Mouse (Mus musculus) forebrain, embryonic 15.5 days (tissue): ENCODE measurements around the gene Emsy. TPM values are rescaled to one million over a fixed set of nuclear protein-coding genes. Genes with fewer than 3 reads are reported as not detected.

Source experiments
- ATAC-seq: fragments of 200-750 bp; cut with Nextera tagmentation; replicated peaks from 2 replicates; pipeline ENCODE4 v1.8.0; 2017; ENCODE audit warnings: mild to moderate bottlenecking, moderate TSS enrichment, moderate library complexity
- H3K27ac ChIP-seq: fragments of 300-500 bp; sonication (generic); replicated peaks from 2 replicates; pipeline ENCODE4 v1.5.1; 2015; ENCODE audit warnings: mild to moderate bottlenecking, inconsistent platforms
- H3K27me3 ChIP-seq: fragments of 300-500 bp; sonication (generic); 2 replicates; pipeline ENCODE4 v1.6.1; 2015; ENCODE audit warnings: inconsistent platforms
- H3K36me3 ChIP-seq: fragments of 300-500 bp; sonication (generic); 2 replicates; pipeline ENCODE4 v1.6.1; 2015; ENCODE audit warnings: mild to moderate bottlenecking, inconsistent platforms
- H3K4me1 ChIP-seq: fragments of 300-500 bp; sonication (generic); 2 replicates; pipeline ENCODE4 v1.6.1; 2015; ENCODE audit warnings: inconsistent platforms
- H3K4me2 ChIP-seq: fragments of 300-500 bp; sonication (generic); replicated peaks from 2 replicates; pipeline ENCODE4 v1.6.1; 2015; ENCODE audit warnings: mild to moderate bottlenecking, inconsistent platforms
- H3K4me3 ChIP-seq: fragments of 300-500 bp; sonication (generic); 2 replicates; pipeline ENCODE4 v1.5.1; 2015; ENCODE audit warnings: mild to moderate bottlenecking, inconsistent platforms
- H3K9ac ChIP-seq: fragments of 300-500 bp; sonication (generic); replicated peaks from 2 replicates; pipeline ENCODE4 v1.6.1; 2015; ENCODE audit warnings: mild to moderate bottlenecking, inconsistent platforms
- H3K9me3 ChIP-seq: fragments of 300-500 bp; sonication (generic); 2 replicates; pipeline ENCODE4 v1.6.1; 2016; ENCODE audit warnings: inconsistent platforms
- WGBS: fragments of 180-500 bp; shearing (Covaris S2); methylation state at CpG from one replicate; pipeline ENCODE4 v1.1.7; 2015; ENCODE audit warnings: mixed read lengths; 5-methylcytosine and 5-hydroxymethylcytosine counted together
- polyA plus RNA-seq: library from polyadenylated mRNA; unstranded; fragments of >200 nt; fragmentation: Nextera tagmentation; extraction: Ambion mirVana; gene quantifications from 2 replicates; pipeline ENCODE4 v1.2.1, GENCODE M21; 2015

Gene Emsy
- polyA plus RNA-seq, 1 experiment from 2014 or later, result 35.3 TPM

DNA sequence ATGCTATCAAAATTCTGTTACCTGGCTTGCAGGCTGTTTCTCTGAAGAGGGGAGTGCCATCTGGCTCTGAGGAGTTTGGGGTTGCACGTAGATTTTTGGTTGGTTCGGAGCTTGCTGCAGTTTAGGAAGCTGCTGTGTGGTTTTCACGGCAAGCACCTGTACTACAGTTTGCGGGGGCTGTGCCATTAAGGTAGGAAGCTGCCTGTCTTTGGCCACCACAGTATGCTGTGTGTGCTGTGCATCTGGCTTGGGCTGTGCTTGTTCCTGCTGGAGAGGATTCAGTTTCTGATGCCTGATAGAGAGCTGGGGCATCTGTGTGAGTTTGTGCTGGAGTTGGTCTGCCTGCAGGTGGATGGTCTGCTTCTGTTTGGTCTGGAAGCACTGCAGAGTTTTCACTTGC, 61.9 kb downstream of the Emsy start:
- Histone ChIP-seq H3K9me3 (no peaks in the 10 kb centered on the region), H3K27me3 (no peaks in the 10 kb centered on the region), H3K4me2 (no peak overlapping the region), H3K36me3 (peaks cover 57% of the 10 kb centered on the region), H3K4me3 (no peak overlapping the region), H3K27ac (no peak overlapping the region), H3K4me1 (no peaks in the 10 kb centered on the region), H3K9ac (no peak overlapping the region)
- ATAC-seq, result no peak
- WGBS, result 96% methylated on average over 4 of the region's 4 CpGs

DNA sequence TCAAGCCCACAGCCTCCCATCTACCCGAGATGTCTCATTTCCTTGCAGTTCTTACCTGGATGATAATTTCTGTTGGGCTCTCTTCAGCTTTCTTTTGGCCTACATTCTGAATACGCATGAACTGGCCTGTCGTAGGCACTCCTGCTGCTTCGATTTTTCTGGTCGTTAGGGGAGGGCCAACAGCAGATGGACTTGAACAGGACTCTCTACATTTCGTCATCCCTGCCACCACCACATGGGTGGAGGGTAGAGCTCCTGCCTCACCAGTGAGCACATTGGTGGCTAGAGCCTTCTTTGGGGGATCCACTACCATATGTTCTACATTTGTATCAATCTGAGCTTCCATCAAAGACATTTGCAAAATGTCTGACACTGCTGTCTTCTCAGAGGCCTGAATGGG, 63.3 kb downstream of the Emsy start:
- no peak overlapping the region for H3K27ac ChIP-seq
- peaks cover 54% of the 10 kb centered on the region for H3K36me3 ChIP-seq
- WGBS, result 83% methylated on average over 6 of the region's 6 CpGs
- no peak overlapping the region for H3K4me3 ChIP-seq
- H3K9me3 ChIP-seq, result no peaks in the 10 kb centered on the region
- no peaks in the 10 kb centered on the region for H3K27me3 ChIP-seq
- H3K4me2 ChIP-seq, result no peak overlapping the region
- no peak overlapping the region for H3K9ac ChIP-seq
- no peak for ATAC-seq
- no peaks in the 10 kb centered on the region for H3K4me1 ChIP-seq

DNA sequence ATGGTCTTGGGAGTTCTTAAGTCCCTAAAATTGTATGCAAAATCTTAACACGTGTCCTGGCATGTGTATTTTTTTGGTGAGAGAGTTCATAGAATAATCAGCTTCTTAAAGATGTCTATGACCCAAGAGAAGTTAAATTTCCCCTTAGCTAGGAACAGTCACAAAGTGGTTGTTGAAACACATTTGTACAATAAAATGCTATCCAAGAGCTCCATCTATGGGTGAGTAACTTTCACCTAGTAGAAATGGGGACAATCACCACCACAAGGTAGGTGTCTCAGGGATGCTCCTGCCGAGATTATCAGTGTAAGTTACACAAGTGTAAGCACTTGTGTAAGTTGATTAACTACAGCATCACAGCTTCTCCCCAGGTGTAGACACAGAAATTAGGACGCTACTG, 67.6 kb downstream of the Emsy start:
- WGBS, result 79% methylated on average over 3 of the region's 3 CpGs
- Histone ChIP-seq H3K9ac (no peak overlapping the region), H3K4me3 (no peak overlapping the region), H3K4me1 (no peaks in the 10 kb centered on the region), H3K36me3 (peaks cover 35% of the 10 kb centered on the region), H3K27ac (no peak overlapping the region), H3K9me3 (no peaks in the 10 kb centered on the region), H3K27me3 (no peaks in the 10 kb centered on the region), H3K4me2 (no peak overlapping the region)
- ATAC-seq, result no peak

DNA sequence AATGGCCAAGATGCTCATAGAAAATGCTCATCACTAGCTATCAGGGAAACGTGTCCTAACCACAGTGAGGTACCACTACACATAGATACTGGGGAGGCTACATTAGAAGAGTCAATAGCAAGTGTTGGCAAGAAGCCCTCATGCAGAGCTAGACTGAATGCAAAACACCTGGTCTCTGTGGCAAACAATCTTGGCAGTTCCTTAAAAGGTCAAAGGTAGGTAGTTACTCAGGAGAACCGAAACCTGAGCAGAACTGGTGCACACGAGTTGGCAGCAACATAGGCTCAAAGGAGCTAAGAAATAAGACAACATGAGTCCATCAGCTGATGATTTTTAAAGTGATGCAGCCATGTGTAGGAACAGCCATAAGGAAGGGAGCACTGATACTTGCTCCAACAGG, 70.3 kb downstream of the Emsy start:
- H3K4me2 ChIP-seq, result no peak overlapping the region
- H3K9ac ChIP-seq, result no peak overlapping the region
- H3K9me3 ChIP-seq, result no peaks in the 10 kb centered on the region
- H3K36me3 ChIP-seq, result peaks cover 20% of the 10 kb centered on the region
- H3K27ac ChIP-seq, result no peak overlapping the region
- H3K4me3 ChIP-seq, result no peak overlapping the region
- no peaks in the 10 kb centered on the region for H3K27me3 ChIP-seq
- no peak for ATAC-seq
- 84% methylated on average over 3 of the region's 3 CpGs for WGBS
- no peaks in the 10 kb centered on the region for H3K4me1 ChIP-seq

DNA sequence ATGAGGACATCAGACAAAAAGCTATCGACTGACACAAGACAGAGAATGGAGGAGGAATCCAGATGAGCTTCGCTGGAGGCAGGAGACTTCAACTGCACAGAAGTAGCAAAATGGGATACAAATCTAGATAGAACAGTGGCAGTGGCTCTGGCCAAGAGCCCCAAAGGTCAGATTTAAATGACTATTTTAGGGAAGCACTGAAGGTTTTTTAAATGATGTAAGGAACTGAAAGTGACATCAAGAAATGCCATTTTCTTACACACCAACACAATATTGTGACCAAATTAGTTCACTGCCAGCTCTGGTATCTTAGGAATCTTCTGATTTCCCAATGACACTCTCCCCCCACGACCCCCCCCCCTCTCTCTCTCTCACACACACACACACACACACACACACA, 72.0 kb downstream of the Emsy start:
- ATAC-seq, result no peak
- Histone ChIP-seq H3K9ac (no peak overlapping the region), H3K4me3 (no peak overlapping the region), H3K4me2 (no peak overlapping the region), H3K36me3 (peaks cover 9% of the 10 kb centered on the region), H3K9me3 (no peaks in the 10 kb centered on the region), H3K27ac (no peak overlapping the region), H3K27me3 (no peaks in the 10 kb centered on the region), H3K4me1 (no peaks in the 10 kb centered on the region)
- 70% methylated on average over 3 of the region's 3 CpGs for WGBS

DNA sequence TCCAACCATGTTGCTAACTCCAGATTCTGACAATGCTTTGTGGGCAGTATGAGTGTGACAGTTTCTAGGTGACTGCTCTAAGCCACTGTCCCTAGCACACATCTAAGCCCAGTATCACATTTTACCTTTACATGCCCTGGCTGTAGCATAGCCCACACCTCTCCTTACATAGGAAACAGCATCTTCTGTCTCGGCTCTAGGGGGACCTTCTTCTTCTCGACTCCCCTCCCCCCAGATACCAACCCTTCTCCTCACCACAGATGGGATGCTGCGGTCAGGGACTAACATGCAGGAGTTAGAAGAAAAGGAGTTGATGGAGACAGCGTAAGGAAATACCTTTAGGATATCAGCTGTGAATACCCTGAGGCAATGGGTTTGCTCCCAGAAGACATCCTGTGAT, 75.3 kb downstream of the Emsy start:
- no peak for ATAC-seq

DNA sequence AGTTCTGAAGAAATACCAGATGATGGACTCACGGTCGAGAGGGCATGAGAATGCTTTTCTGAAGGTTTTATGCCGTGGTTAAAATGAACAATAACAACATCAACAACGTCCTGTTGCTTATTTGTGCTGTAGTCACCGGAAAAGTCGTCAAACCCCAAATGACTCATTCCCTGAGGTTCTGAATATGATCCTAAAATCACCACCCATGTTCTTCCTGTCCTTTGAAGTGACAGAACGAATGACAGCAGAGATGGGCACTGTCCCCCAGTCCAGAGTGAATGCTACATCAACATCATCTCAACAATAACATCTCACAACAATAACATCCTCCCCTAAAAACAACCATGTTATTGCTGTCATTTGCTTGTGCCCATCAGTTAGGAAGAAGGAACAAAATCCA, 76.1 kb downstream of the Emsy start:
- Histone ChIP-seq H3K4me3 (no peak overlapping the region), H3K27ac (no peak overlapping the region), H3K9ac (no peak overlapping the region), H3K4me2 (no peak overlapping the region), H3K9me3 (no peaks in the 10 kb centered on the region), H3K4me1 (no peaks in the 10 kb centered on the region), H3K27me3 (no peaks in the 10 kb centered on the region), H3K36me3 (no peaks in the 10 kb centered on the region)
- 78% methylated on average over 7 of the region's 7 CpGs for WGBS
- ATAC-seq, result no peak

More for the DNA sequence above, 75.3 kb downstream of the Emsy start:
- 86% methylated on average over 4 of the region's 4 CpGs for WGBS
- H3K4me3 ChIP-seq, result no peak overlapping the region
- H3K9me3 ChIP-seq, result no peaks in the 10 kb centered on the region
- H3K9ac ChIP-seq, result no peak overlapping the region
- no peak overlapping the region for H3K4me2 ChIP-seq
- H3K36me3 ChIP-seq, result 0 out of 2 replicates have a peak, but pooled peaks cover 6% of the 10 kb centered on the region
- H3K27me3 ChIP-seq, result no peaks in the 10 kb centered on the region
- H3K27ac ChIP-seq, result no peak overlapping the region
- no peaks in the 10 kb centered on the region for H3K4me1 ChIP-seq

DNA sequence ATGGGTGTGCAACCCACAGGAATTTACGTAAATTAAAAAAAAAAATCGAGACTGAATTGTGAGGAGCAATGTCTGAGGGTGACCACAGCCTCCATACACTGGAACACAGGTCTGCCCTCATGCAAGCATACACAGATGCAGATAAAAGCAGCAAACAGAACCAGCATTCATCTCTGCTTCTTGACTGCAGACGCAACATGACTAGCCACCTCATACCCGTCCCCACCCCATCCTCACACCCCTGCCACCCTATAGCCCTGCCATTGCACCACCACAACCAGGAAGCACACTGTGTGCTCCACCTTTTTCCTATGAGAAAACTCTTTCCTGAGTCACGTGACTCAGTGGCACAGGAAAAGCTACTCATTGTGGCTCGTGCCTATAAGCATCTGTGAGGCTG, 76.9 kb downstream of the Emsy start:
- no peak overlapping the region for H3K4me3 ChIP-seq
- H3K9ac ChIP-seq, result no peak overlapping the region
- H3K27me3 ChIP-seq, result no peaks in the 10 kb centered on the region
- no peak overlapping the region for H3K4me2 ChIP-seq
- 77% methylated on average over 6 of the region's 6 CpGs for WGBS
- H3K9me3 ChIP-seq, result no peaks in the 10 kb centered on the region
- H3K27ac ChIP-seq, result no peak overlapping the region
- ATAC-seq, result no peak
- no peaks in the 10 kb centered on the region for H3K36me3 ChIP-seq
- no peaks in the 10 kb centered on the region for H3K4me1 ChIP-seq

DNA sequence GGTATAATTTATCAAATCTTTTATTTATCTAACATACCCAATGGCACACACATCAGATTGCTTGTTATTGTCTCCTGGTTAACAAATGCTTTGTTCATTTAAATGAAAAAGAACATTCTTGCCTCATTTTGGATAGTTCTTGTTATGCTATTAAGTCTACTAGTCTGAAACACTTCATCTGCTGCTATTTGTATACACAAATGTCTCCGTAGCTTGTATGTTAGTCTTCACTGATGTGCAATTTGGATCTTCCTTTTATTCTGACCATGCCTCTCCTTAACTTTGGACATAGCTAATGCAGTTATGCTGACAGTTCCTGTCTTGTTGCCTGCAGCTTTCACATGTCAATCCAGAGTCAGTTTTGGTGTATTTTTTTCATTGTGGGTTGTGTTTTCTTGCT, 79.1 kb downstream of the Emsy start:
- Histone ChIP-seq H3K4me1 (0 out of 2 replicates have a peak, but pooled peaks cover 2% of the 10 kb centered on the region), H3K9ac (no peak overlapping the region), H3K27ac (no peak overlapping the region), H3K36me3 (no peaks in the 10 kb centered on the region), H3K27me3 (no peaks in the 10 kb centered on the region), H3K4me3 (no peak overlapping the region), H3K9me3 (no peaks in the 10 kb centered on the region), H3K4me2 (no peak overlapping the region)
- ATAC-seq, result no peak
- 90% methylated on average over 1 of the region's 1 CpGs for WGBS

DNA sequence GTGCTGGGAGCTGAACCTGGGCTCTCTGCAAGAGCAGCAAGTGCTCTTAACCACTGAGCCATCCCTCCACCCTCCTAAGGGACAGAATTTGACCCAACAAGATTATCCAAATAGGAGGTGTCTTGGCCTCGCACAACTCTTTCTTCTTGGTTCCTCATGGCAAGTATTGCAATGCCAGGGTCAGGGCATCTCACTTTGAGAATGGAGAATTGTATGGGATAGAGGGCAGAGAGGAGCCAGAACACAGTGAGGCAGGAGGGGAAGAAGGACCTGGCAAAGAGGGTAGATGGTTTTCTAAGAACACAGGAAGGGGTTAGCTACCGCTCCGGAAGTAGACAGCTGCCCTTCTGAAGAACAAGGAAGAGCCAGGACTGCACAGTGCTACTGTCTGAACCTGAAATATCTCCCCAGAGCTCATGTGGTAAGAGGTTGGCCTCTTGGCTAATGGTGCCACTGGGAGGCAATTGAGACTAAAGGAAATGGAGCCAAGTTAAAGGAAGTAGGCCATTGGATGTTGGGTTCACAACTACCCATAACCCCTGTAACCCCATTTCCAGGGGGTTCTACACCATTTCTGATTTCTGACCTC, 80.8 kb downstream of the Emsy start:
- Histone ChIP-seq H3K9ac (no peak overlapping the region), H3K9me3 (no peaks in the 10 kb centered on the region), H3K27ac (no peak overlapping the region), H3K4me1 (0 out of 2 replicates have a peak, but pooled peaks cover 2% of the 10 kb centered on the region), H3K27me3 (no peaks in the 10 kb centered on the region), H3K4me2 (no peak overlapping the region), H3K4me3 (no peak overlapping the region), H3K36me3 (no peaks in the 10 kb centered on the region)
- WGBS, result 97% methylated on average over 3 of the region's 3 CpGs
- ATAC-seq, result no peak

DNA sequence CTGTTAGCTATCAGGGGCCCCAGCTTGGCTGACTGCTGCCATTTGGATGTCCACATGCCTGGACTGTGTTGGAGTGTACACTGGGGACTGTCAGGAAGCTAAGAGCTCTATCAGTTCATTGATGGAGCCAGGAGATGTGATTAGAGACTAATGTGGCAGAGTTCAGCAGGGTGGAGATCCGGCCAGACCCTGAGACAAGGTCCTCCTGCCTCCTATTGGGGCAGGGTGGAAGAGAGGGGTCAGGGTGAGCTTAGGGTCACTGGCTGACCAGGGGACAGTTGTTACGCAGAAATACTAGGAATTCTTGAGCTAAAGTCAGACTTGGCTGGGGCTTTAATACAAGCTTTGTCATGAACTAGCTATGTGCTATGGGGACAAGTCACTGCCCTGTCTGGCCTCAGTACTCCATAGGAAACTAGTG, 81.8 kb downstream of the Emsy start:
- 94% methylated on average over 2 of the region's 2 CpGs for WGBS
- H3K4me3 ChIP-seq, result no peak overlapping the region
- no peak for ATAC-seq

DNA sequence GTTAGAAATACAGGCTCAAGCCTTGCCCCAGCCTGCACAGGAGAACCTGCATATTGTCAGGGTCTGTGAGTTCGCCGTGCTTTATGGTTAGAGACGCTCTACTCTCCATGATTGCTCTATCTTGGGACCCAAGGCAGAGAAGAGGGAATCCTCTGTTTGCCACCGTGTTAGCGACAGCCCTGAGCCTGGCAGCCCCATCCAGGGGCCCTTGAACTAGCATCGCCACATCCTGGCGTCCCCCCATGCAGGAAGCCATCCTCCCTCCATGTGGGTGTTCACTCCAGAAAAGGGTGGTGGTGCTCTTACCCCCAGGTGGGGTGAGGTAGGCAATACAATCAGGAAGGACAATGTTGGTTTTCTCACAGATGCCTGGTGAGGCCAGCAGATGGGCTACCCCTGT, 82.3 kb downstream of the Emsy start:
- Histone ChIP-seq H3K4me2 (no peak overlapping the region), H3K27me3 (no peaks in the 10 kb centered on the region), H3K4me1 (0 out of 2 replicates have a peak, but pooled peaks cover 2% of the 10 kb centered on the region), H3K9ac (no peak overlapping the region), H3K9me3 (no peaks in the 10 kb centered on the region), H3K4me3 (no peak overlapping the region), H3K27ac (no peak overlapping the region), H3K36me3 (no peaks in the 10 kb centered on the region)
- ATAC-seq, result no peak
- WGBS, result 92% methylated on average over 7 of the region's 7 CpGs

More for the DNA sequence above, 81.8 kb downstream of the Emsy start:
- Histone ChIP-seq H3K36me3 (no peaks in the 10 kb centered on the region), H3K9ac (no peak overlapping the region), H3K27me3 (no peaks in the 10 kb centered on the region), H3K4me2 (no peak overlapping the region), H3K9me3 (no peaks in the 10 kb centered on the region), H3K27ac (no peak overlapping the region), H3K4me1 (0 out of 2 replicates have a peak, but pooled peaks cover 2% of the 10 kb centered on the region)

DNA sequence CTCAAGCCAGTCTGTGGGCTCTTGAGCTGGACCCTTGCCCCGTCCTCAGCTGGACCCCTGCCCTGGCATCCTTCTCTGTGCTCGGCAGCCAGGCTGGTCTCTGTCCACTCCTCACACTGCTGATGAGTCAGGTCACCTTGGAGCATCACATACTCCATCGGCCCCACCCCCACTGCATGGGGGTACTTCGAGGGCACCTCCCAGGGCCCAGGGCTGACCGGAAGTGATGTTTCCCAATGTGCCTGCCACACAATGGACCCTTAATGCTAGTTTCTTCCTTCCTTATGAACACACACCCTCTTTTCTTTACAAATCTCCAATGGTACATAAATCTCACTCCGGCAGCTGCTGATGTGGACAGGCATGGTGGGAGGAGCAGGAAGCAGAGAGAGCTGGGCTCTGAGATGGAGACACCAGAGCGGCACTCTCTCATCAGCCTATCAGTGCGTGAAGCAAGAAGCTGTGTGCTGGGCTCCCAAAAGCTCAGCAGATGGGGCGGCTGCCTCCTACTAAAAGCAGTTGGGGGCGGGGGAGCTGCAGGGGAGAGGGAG, 83.3 kb downstream of the Emsy start:
- no peak overlapping the region for H3K27ac ChIP-seq
- ATAC-seq, result no peak
- no peaks in the 10 kb centered on the region for H3K36me3 ChIP-seq
- H3K4me3 ChIP-seq, result no peak overlapping the region
- no peaks in the 10 kb centered on the region for H3K9me3 ChIP-seq
- WGBS, result 69% methylated on average over 10 of the region's 10 CpGs
- no peak overlapping the region for H3K4me2 ChIP-seq
- 0 out of 2 replicates have a peak, but pooled peaks cover 2% of the 10 kb centered on the region for H3K4me1 ChIP-seq
- no peak overlapping the region for H3K9ac ChIP-seq
- H3K27me3 ChIP-seq, result no peaks in the 10 kb centered on the region
